Mouse (Mus musculus) right cerebral cortex, postnatal 14 days (tissue): ENCODE data around the gene Vwa5b1.

Source experiments
- DNase-seq: peaks from one replicate; pipeline ENCODE4 v3.0.0; 2022

The Vwa5b1 gene

DNA sequence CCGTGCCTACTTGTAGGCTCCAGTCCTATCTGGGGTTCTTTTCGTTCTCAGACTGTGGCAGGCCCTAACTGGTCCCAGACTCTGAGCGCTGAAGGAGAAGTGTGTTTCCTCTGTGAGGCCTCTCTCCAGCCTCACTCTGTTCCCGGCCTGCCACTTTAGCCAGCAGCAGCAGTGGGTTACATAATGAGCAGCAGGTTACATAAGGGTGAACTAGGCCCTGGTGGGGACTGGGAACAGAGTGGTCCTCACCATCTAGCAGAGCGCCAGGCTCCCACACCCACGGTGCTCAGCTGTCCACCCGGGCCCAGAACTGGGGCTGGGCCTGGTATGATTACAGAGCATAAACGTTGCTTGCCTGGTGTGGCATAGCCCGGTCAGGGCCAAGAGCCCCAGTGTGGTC, 110.9 kb downstream of the Vwa5b1 start:
- no peak for DNase-seq

DNA sequence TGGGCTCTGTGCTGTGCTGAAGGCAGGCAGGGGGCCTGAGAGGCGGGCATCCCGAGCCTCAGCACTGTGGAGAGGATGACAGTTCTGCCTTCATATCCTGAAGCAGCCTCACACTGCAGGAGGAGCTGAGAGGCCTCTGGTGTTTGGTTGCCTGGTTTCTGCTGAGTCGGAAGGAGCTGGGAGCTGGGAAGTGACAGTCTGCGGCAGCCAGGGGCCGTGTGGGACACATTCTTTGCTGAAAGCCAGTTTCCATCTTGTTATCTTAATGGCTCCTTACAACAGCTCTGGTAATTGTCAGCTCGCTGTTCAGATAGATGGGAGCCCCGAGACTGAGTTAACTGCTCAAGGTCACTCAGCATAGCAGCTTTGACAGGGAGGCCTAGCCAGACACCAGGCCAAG, 111.9 kb downstream of the Vwa5b1 start:
- no peak for DNase-seq

DNA sequence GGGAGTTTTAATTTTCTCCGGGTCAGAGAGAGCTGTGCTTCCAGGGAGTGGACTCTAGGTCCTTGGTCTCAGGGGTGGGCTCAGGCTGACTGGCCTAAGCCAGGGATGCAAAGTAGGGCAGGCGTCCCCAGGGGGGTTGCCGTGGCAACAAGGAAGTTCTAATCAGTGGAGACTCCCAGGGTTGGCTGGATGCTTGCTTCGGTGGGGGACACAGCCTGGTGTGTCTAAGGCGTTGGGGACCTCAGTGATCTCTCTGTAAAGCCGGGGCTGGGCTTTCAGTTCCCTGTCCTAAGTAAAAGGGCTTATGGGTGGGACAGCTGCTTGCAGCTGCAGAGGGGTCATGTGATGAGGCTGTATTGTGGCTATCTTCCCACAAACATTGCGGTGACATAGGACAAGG, 113.4 kb downstream of the Vwa5b1 start:
- no peak for DNase-seq

DNA sequence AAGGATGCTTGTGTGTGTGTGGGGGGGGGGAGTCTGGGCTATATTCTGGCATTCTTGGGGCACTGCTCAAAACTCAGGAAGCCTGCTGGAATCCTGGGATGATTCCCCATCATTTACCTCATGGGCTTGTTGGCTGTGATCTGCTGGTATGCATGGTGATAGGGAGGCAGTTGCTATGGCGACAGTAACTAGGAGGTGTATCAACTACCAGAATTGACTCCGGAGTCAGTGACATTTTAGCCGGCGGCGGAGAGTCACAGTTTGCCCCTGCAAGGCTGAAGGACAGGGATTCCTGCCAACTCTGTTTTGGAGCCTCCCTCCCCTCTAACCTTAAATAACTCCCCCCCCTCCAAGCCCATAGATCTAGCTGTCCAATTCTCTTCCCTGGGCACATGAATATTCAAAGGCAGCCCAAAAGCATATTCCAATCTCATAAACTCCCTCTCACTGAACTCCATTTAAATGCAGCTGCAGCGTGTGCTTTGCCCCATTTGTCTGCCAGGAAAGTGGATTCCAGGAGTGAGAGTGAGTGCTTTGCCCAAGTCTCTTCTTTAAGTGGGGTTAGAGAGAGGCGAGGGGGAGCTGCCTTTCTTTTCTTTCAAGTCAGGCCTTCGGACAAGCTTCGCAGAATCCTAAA, 118.4 kb downstream of the Vwa5b1 start:
- no peak for DNase-seq

DNA sequence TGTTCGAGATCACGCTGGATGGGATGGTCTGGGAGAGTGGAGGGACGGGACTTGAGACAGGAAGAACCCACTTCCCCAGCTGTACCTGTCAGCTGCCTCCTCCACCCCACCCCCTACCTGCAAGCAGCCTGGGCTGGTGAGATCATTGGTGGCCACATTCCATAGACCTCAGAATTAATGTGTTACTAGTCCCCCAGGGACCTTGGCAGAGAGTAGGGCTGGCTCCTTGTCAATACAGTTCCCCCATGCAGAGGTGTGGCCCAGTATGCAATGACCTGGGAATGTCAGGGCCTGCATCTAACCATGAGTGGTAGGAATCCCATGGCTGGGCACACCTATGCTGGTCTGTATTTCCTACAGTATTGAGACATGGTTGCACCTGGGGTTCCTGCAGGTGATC, 119.2 kb downstream of the Vwa5b1 start:
- no peak for DNase-seq
